Mouse (Mus musculus) liver, adult 2 months (tissue): ENCODE measurements around the gene Yes1.

ENCODE experiments used
- CTCF ChIP-seq: fragments of 200-500 bp; IDR thresholded peaks from 2 replicates; pipeline ENCODE4 v1.5.1; 2011; ENCODE audit warnings: low read depth, low read length, control low read depth
- POLR2A ChIP-seq: fragments of 200-500 bp; IDR thresholded peaks from 2 replicates; pipeline ENCODE4 v1.6.1; 2011; ENCODE audit warnings: low read length, control low read depth; ENCODE audit not compliant: insufficient read depth; ENCODE audit errors: extremely low read depth

DNA sequence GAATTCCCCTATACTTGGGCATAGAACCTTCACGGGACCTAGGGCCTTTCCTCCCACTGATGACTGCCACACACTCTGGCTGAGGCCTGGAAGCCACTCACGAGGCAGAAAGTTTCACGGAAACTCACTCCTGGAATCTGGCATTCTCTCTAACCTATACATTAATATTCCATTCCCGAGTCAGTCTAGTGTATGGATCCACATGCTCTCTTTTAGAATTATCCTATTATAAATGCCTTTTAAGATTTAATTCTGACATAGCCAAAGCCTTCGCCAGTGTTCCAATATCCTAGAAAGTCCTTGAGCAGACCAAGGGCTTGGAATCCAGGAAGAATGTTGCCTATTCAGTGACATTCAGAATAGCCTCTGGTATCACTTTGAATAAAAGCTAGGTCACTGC, 100.5 kb downstream of the Yes1 start:
- TF ChIP-seq CTCF (no peak), POLR2A (no peak)
